Mouse (Mus musculus) liver, embryonic 14.5 days (tissue): Measurements from ENCODE around the gene Tex21.

ENCODE experiments used
- CTCF ChIP-seq: IDR thresholded peaks from 2 replicates; pipeline ENCODE4 v1.5.1; 2016; ENCODE audit warnings: antibody characterized with exemption, low read depth, control low read depth
- EP300 ChIP-seq: IDR thresholded peaks from 2 replicates; pipeline ENCODE4 v1.6.1; 2016; ENCODE audit warnings: antibody characterized with exemption, low read depth

DNA sequence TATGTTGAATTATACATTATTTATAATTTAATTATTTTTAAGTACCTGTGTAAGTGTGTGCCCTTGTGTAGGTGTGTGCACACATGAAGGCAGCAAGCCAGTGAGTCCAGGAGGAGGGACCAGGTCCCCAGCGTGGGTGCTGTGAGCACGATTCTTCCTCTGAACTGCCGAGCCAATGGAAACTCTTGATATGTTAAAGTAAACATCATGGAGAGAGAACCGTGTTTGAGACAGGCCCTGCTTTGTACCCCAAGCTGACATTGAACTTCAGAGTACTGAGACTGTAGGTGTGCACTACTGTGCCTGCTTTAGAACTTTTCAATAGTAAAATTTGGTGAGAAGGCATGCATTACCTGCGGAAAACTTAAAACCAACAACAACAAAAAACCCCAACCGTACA, 25.0 kb upstream of the Tex21 start:
- TF ChIP-seq CTCF = no peak
- TF ChIP-seq EP300 = no peak
